Mouse (Mus musculus): ENCODE results near the gene Mapk6. TPM values are rescaled to one million over a fixed set of nuclear protein-coding genes. Genes with fewer than 3 reads are reported as not detected.
"Not testable (repeated sequence)": the region's sequence is repeated elsewhere in the genome, so short reads cannot be mapped to it uniquely, and the experiment has no call there.

Gene Mapk6
- total RNA-seq (2014; rRNA removed; ENCODE audit: low replicate concordance), result 36.2 and 51.0 TPM in 2 replicates
- 30.1 and 33.6 TPM in 2 replicates for polyA plus RNA-seq (2015; fragmentation: Nextera tagmentation; extraction: Ambion mirVana)

- Histone ChIP-seq H3K4me1 (ENCODE audit: control insufficient read depth, insufficient read depth) (peaks cover 17% of the 10 kb centered on the region), H3K36me3 (replicated peaks; ENCODE audit: control insufficient read depth, insufficient read depth, low read length) (no peaks in the 10 kb centered on the region), H3K4me2 (ENCODE audit: low read depth, low read length) (peak within 1 kb of the TSS; percentile 72), H3K27ac (ENCODE audit: low read depth) (peak within 1 kb of the TSS; percentile 99), H3K9ac (replicated peaks; ENCODE audit: low read depth, low read length) (peak within 1 kb of the TSS; percentile 93), H3K27me3 (ENCODE audit: control insufficient read depth, insufficient read depth, low read length) (no peaks in the 10 kb centered on the region), H3K9me3 (replicated peaks; ENCODE audit: control insufficient read depth, low read length) (no peaks in the 10 kb centered on the region), H3K4me3 (ENCODE audit: low read depth, low read length) (peak within 1 kb of the TSS; percentile 90)
- peak; percentile 93 for ATAC-seq (ENCODE audit: insufficient read depth, low read depth)
- under 1% methylated on average over 52 of the region's 58 CpGs for WGBS
- TF ChIP-seq CTCF (IDR thresholded peaks at IDR 0.05; ENCODE audit: low read depth) (no peak), EP300 (IDR thresholded peaks at IDR 0.05; ENCODE audit: low read depth) (peak; percentile 91; the same call in 1 of the 2 replicates)
- DNase-seq (ENCODE audit: low spot score), result peak; percentile 94
Measured at GRCm38 (mm10) chr9:75409852-75410378, at the start of gene Mapk6. Gene Mapk6, minus strand, starts transcription at chr9:75410005.

DNA sequence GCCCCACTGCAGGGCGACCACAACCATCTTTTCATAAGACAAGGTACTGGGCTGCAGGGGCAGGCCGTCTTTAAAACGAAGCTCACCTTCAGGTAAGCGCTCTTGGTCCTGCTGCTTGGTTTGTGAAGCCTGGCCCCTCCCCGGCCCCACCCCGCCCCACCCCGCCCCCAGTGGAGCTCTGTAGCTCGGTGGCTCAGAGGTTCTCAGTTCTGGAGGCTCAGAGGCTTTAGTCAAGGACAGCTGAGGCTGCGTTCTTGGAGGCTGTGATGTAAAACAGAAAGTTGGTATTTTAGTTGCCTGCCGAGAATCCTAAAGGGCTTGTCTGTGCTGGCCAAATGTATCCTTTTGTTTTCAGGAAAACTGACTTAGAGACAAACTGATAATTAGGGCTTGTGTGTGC lies 45.9 kb upstream of the Mapk6 start:
- TF ChIP-seq EP300 (IDR thresholded peaks at IDR 0.05; ENCODE audit: low read depth), result no peak
- TF ChIP-seq CTCF (IDR thresholded peaks at IDR 0.05; ENCODE audit: low read depth), result no peak
- no peak overlapping the region for H3K4me3 ChIP-seq (ENCODE audit: low read depth, low read length)
- no peaks in the 10 kb centered on the region for H3K4me1 ChIP-seq (ENCODE audit: control insufficient read depth, insufficient read depth)
- DNase-seq (ENCODE audit: low spot score) (no peak), ATAC-seq (ENCODE audit: insufficient read depth, low read depth) (no peak)
- no peaks in the 10 kb centered on the region for H3K9me3 ChIP-seq (replicated peaks; ENCODE audit: control insufficient read depth, low read length)
- H3K27ac ChIP-seq (ENCODE audit: low read depth), result no peak overlapping the region
- H3K4me2 ChIP-seq (ENCODE audit: low read depth, low read length), result no peak overlapping the region
- peaks cover 88% of the 10 kb centered on the region for H3K36me3 ChIP-seq (replicated peaks; ENCODE audit: control insufficient read depth, insufficient read depth, low read length)
- no peaks in the 10 kb centered on the region for H3K27me3 ChIP-seq (ENCODE audit: control insufficient read depth, insufficient read depth, low read length)
- H3K9ac ChIP-seq (replicated peaks; ENCODE audit: low read depth, low read length), result no peak overlapping the region
- WGBS, result 79% methylated on average over 10 of the region's 10 CpGs

DNA sequence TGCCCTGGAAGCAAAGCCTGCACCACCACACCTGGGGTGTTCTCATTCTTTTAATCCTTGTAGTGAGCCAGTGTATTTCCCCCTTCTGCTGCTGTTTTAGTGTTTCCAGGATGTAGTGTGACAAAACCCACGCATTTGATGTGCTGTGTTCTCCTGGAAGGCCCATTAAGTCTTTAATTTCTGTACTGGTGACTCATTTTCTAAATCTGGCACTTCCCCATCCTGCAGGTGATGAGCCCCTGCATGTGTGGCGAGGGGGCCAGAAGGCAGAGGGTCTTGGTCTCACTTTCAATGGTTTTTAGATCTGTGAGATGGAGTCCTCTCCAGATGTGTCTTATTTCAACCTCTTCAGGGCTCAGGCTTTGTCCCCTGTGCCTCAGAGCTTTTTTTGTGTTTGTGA lies 44.2 kb upstream of the Mapk6 start:
- TF ChIP-seq CTCF (IDR thresholded peaks at IDR 0.05; ENCODE audit: low read depth) (no peak), EP300 (IDR thresholded peaks at IDR 0.05; ENCODE audit: low read depth) (no peak)
- H3K27me3 ChIP-seq (ENCODE audit: control insufficient read depth, insufficient read depth, low read length), result no peaks in the 10 kb centered on the region
- H3K27ac ChIP-seq (ENCODE audit: low read depth), result no peak overlapping the region
- no peak overlapping the region for H3K4me2 ChIP-seq (ENCODE audit: low read depth, low read length)
- H3K4me1 ChIP-seq (ENCODE audit: control insufficient read depth, insufficient read depth), result no peaks in the 10 kb centered on the region
- no peak for DNase-seq (ENCODE audit: low spot score)
- no peaks in the 10 kb centered on the region for H3K9me3 ChIP-seq (replicated peaks; ENCODE audit: control insufficient read depth, low read length)
- 76% methylated on average over 2 of the region's 2 CpGs for WGBS
- H3K4me3 ChIP-seq (ENCODE audit: low read depth, low read length), result no peak overlapping the region
- no peak overlapping the region for H3K9ac ChIP-seq (replicated peaks; ENCODE audit: low read depth, low read length)
- ATAC-seq (ENCODE audit: insufficient read depth, low read depth), result no peak
- peaks cover 88% of the 10 kb centered on the region for H3K36me3 ChIP-seq (replicated peaks; ENCODE audit: control insufficient read depth, insufficient read depth, low read length)

- ATAC-seq (ENCODE audit: insufficient read depth, low read depth), result no peak
- WGBS, result 83% methylated on average over 3 of the region's 3 CpGs
Measured at GRCm38 (mm10) chr9:75448021-75448420, 38.2 kb upstream of the Mapk6 start.

GRCm38 (mm10) chr9:75446574-75446973 lies 36.8 kb upstream of the Mapk6 start:
- not testable (repeated sequence) for H3K27me3 ChIP-seq (ENCODE audit: control insufficient read depth, insufficient read depth, low read length); H3K9me3 ChIP-seq (replicated peaks; ENCODE audit: control insufficient read depth, low read length); H3K9ac ChIP-seq (replicated peaks; ENCODE audit: low read depth, low read length); DNase-seq (ENCODE audit: low spot score); H3K4me3 ChIP-seq (ENCODE audit: low read depth, low read length); H3K27ac ChIP-seq (ENCODE audit: low read depth); ATAC-seq (ENCODE audit: insufficient read depth, low read depth); H3K4me2 ChIP-seq (ENCODE audit: low read depth, low read length)
- Histone ChIP-seq H3K36me3 (replicated peaks; ENCODE audit: control insufficient read depth, insufficient read depth, low read length) (peaks cover 56% of the 10 kb centered on the region), H3K4me1 (ENCODE audit: control insufficient read depth, insufficient read depth) (peaks cover 11% of the 10 kb centered on the region)
- WGBS, result 81% methylated on average over 10 of the region's 10 CpGs

More at GRCm38 (mm10) chr9:75448021-75448420, 38.2 kb upstream of the Mapk6 start:
- H3K9ac ChIP-seq (replicated peaks; ENCODE audit: low read depth, low read length), result no peak overlapping the region
- H3K27me3 ChIP-seq (ENCODE audit: control insufficient read depth, insufficient read depth, low read length), result no peaks in the 10 kb centered on the region
- H3K9me3 ChIP-seq (replicated peaks; ENCODE audit: control insufficient read depth, low read length), result no peaks in the 10 kb centered on the region
- DNase-seq (ENCODE audit: low spot score), result no peak
- H3K4me3 ChIP-seq (ENCODE audit: low read depth, low read length), result no peak overlapping the region
- peaks cover 68% of the 10 kb centered on the region for H3K36me3 ChIP-seq (replicated peaks; ENCODE audit: control insufficient read depth, insufficient read depth, low read length)
- TF ChIP-seq EP300 (IDR thresholded peaks at IDR 0.05; ENCODE audit: low read depth) (no peak), CTCF (IDR thresholded peaks at IDR 0.05; ENCODE audit: low read depth) (no peak)
- no peak overlapping the region for H3K4me2 ChIP-seq (ENCODE audit: low read depth, low read length)
- H3K27ac ChIP-seq (ENCODE audit: low read depth), result no peak overlapping the region
- 0 out of 2 replicates have a peak, but pooled peaks cover 1% of the 10 kb centered on the region for H3K4me1 ChIP-seq (ENCODE audit: control insufficient read depth, insufficient read depth)

- no peaks in the 10 kb centered on the region for H3K27me3 ChIP-seq (ENCODE audit: control insufficient read depth, insufficient read depth, low read length)
- 89% methylated on average over 15 of the region's 15 CpGs for WGBS
- H3K4me3 ChIP-seq (ENCODE audit: low read depth, low read length), result no peak overlapping the region
- H3K27ac ChIP-seq (ENCODE audit: low read depth), result no peak overlapping the region
- ATAC-seq (ENCODE audit: insufficient read depth, low read depth) (no peak), DNase-seq (ENCODE audit: low spot score) (no peak)
- no peak for TF ChIP-seq EP300 (IDR thresholded peaks at IDR 0.05; ENCODE audit: low read depth)
- no peaks in the 10 kb centered on the region for H3K9me3 ChIP-seq (replicated peaks; ENCODE audit: control insufficient read depth, low read length)
- no peak overlapping the region for H3K9ac ChIP-seq (replicated peaks; ENCODE audit: low read depth, low read length)
- peaks cover 47% of the 10 kb centered on the region for H3K36me3 ChIP-seq (replicated peaks; ENCODE audit: control insufficient read depth, insufficient read depth, low read length)
- peaks cover 11% of the 10 kb centered on the region for H3K4me1 ChIP-seq (ENCODE audit: control insufficient read depth, insufficient read depth)
- no peak overlapping the region for H3K4me2 ChIP-seq (ENCODE audit: low read depth, low read length)
Measured at GRCm38 (mm10) chr9:75444981-75445380, 35.2 kb upstream of the Mapk6 start.

All from heart, postnatal 0 days (tissue).